Mouse (Mus musculus) kidney, embryonic 16.5 days (tissue): ENCODE data around the gene Fas. TPM values are rescaled to one million over a fixed set of nuclear protein-coding genes. Genes with fewer than 3 reads are reported as not detected.

Experiments used
- ATAC-seq: fragments of 200-750 bp; cut with Nextera tagmentation; 2 replicates; pipeline ENCODE4 v1.8.0; 2017; ENCODE audit warnings: moderate TSS enrichment; ENCODE audit not compliant: low FRiP score, low TSS enrichment
- H3K27ac ChIP-seq: fragments of 300-500 bp; sonication (generic); 2 replicates; pipeline ENCODE4 v1.5.1; 2014; ENCODE audit warnings: low read length
- H3K27me3 ChIP-seq: fragments of 300-500 bp; sonication (generic); 2 replicates; pipeline ENCODE4 v1.6.1; 2014; ENCODE audit warnings: low read length, control low read depth, mixed read lengths; ENCODE audit not compliant: insufficient read depth
- H3K36me3 ChIP-seq: fragments of 300-500 bp; sonication (generic); 2 replicates; pipeline ENCODE4 v1.6.1; 2014; ENCODE audit warnings: low read length, control low read depth, mixed read lengths; ENCODE audit not compliant: insufficient read depth
- H3K4me1 ChIP-seq: fragments of 300-500 bp; sonication (generic); 2 replicates; pipeline ENCODE4 v1.6.1; 2014; ENCODE audit warnings: low read length, control low read depth, mixed read lengths; ENCODE audit not compliant: insufficient read depth
- H3K4me2 ChIP-seq: fragments of 300-500 bp; sonication (generic); replicated peaks from 2 replicates; pipeline ENCODE4 v1.6.1; 2014; ENCODE audit warnings: low read depth, low read length
- H3K4me3 ChIP-seq: fragments of 300-500 bp; sonication (generic); 2 replicates; pipeline ENCODE4 v1.5.1; 2014; ENCODE audit warnings: mild to moderate bottlenecking, low read length
- H3K9ac ChIP-seq: fragments of 300-500 bp; sonication (generic); replicated peaks from 2 replicates; pipeline ENCODE4 v1.6.1; 2014; ENCODE audit warnings: low read length
- H3K9me3 ChIP-seq: fragments of 300-500 bp; sonication (generic); 2 replicates; pipeline ENCODE4 v1.6.1; 2016; ENCODE audit warnings: low read length, control low read depth
- WGBS: fragments of 180-500 bp; shearing (Covaris S2); extraction: QIAGEN DNeasy Blood & Tissue Kit; methylation state at CpG from one replicate; pipeline ENCODE4 v1.1.7; 2014; 5-methylcytosine and 5-hydroxymethylcytosine counted together
- polyA plus RNA-seq: library from polyadenylated mRNA; unstranded; fragments of >200 nt; fragmentation: Nextera tagmentation; extraction: Ambion mirVana; gene quantifications from 2 replicates; pipeline ENCODE4 v1.2.1, GENCODE M21; 2015

Fas gene
- polyA plus RNA-seq, 1 experiment from 2014 or later = 5.3 TPM

GRCm38 (mm10) chr19:34292701-34293100, 2.2 kb downstream of the Fas start:
- Histone ChIP-seq H3K9me3 (no peaks in the 10 kb centered on the region), H3K9ac (no peak overlapping the region), H3K4me1 (peaks cover 4% of the 10 kb centered on the region; the same call in 1 of the 2 replicates), H3K4me2 (no peak overlapping the region), H3K27me3 (peaks cover 9% of the 10 kb centered on the region; the same call in 1 of the 2 replicates), H3K4me3 (no peak overlapping the region), H3K36me3 (no peaks in the 10 kb centered on the region), H3K27ac (no peak overlapping the region)
- ATAC-seq = no peak
- 71% methylated on average over 2 of the region's 2 CpGs for WGBS

GRCm38 (mm10) chr19:34293376-34293947, 3.0 kb downstream of the Fas start:
- Histone ChIP-seq H3K9ac (no peak overlapping the region), H3K9me3 (no peaks in the 10 kb centered on the region), H3K27ac (no peak overlapping the region), H3K27me3 (peaks cover 9% of the 10 kb centered on the region; the same call in 1 of the 2 replicates), H3K4me3 (no peak overlapping the region), H3K36me3 (no peaks in the 10 kb centered on the region), H3K4me2 (no peak overlapping the region), H3K4me1 (peaks cover 4% of the 10 kb centered on the region; the same call in 1 of the 2 replicates)
- WGBS = 79% methylated on average over 3 of the region's 3 CpGs
- no peak for ATAC-seq

DNA sequence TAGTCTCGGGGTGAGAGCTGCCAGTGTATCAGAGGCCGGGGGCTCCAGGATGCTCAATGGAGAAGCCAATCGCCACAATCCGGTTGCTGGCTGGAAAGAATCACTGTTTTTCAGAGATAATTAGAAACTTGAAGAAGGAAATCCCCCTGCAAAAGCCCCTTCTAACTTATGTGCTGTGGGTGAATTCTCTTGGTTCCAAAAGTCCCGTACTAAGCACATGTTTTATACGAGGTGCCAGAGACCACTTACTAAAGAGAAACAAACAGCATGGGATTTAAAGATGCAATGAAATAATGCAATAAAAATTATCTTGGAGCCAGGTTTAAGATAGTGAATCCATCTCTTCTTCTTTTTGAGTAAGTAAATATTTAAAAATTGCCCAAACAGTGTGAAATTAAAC, 5.0 kb downstream of the Fas start:
- Histone ChIP-seq H3K36me3 (no peaks in the 10 kb centered on the region), H3K27me3 (peaks cover 9% of the 10 kb centered on the region; the same call in 1 of the 2 replicates), H3K4me3 (no peak overlapping the region), H3K27ac (no peak overlapping the region), H3K4me1 (no peaks in the 10 kb centered on the region; the same call in 1 of the 2 replicates), H3K4me2 (no peak overlapping the region), H3K9ac (no peak overlapping the region), H3K9me3 (no peaks in the 10 kb centered on the region)
- WGBS = 69% methylated on average over 6 of the region's 6 CpGs
- ATAC-seq = no peak

GRCm38 (mm10) chr19:34298531-34298930, 8.1 kb downstream of the Fas start:
- no peak overlapping the region for H3K9ac ChIP-seq
- no peaks in the 10 kb centered on the region for H3K4me1 ChIP-seq
- H3K4me3 ChIP-seq = no peak overlapping the region
- no peaks in the 10 kb centered on the region for H3K36me3 ChIP-seq
- no peaks in the 10 kb centered on the region for H3K9me3 ChIP-seq
- H3K27me3 ChIP-seq = no peaks in the 10 kb centered on the region
- no peak for ATAC-seq
- no peak overlapping the region for H3K4me2 ChIP-seq
- 77% methylated on average over 1 of the region's 1 CpGs for WGBS
- no peak overlapping the region for H3K27ac ChIP-seq

DNA sequence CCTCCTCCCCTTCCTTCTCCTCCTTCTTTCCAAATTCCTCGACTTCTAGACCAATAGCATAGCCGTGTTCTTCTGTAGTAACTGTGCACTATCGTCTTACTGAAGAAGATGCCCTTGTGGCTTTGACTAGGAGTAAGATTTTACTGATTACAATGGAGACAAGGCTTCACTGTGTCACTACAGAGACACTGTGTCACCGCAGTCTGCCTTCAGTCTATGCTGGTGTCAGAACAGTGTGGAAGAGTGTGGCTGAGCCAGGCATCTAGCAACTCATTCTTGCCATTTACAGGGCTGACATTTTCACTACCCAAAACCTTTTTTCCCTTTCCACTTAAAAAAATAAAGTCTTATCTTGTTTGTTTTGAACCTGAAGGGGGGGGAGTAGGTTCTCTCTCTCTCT, 8.8 kb downstream of the Fas start:
- Histone ChIP-seq H3K4me2 (no peak overlapping the region), H3K27me3 (no peaks in the 10 kb centered on the region), H3K4me3 (no peak overlapping the region), H3K9me3 (no peaks in the 10 kb centered on the region), H3K27ac (no peak overlapping the region), H3K4me1 (no peaks in the 10 kb centered on the region), H3K9ac (no peak overlapping the region), H3K36me3 (no peaks in the 10 kb centered on the region)
- WGBS = 71% methylated on average over 4 of the region's 4 CpGs
- no peak for ATAC-seq

DNA sequence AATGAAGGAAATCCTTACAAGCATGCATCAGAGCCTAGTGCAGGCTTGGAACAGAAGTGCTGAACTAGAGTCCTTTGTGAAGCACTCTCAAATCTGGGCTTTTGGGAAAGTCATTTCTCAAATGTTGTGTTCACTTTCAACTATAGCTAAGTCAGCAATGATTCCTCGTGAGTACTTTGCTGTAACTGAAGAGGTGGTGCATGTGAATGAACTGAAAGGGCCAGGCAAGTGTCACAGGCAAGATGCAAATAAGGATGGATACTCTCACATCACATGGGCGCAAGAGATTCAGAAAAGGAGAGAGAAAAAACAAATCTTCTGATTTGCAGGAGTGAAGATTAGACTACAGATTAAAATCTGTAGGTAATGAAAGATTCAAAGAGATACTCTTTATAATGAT, 10.0 kb downstream of the Fas start:
- Histone ChIP-seq H3K4me1 (no peaks in the 10 kb centered on the region), H3K27me3 (no peaks in the 10 kb centered on the region), H3K4me2 (no peak overlapping the region), H3K4me3 (no peak overlapping the region), H3K9me3 (no peaks in the 10 kb centered on the region), H3K36me3 (no peaks in the 10 kb centered on the region), H3K9ac (no peak overlapping the region), H3K27ac (no peak overlapping the region)
- no peak for ATAC-seq
- WGBS = 83% methylated on average over 2 of the region's 2 CpGs

GRCm38 (mm10) chr19:34304917-34305316, 14.5 kb downstream of the Fas start:
- Histone ChIP-seq H3K9ac (no peak overlapping the region), H3K36me3 (no peaks in the 10 kb centered on the region), H3K27ac (no peak overlapping the region), H3K4me3 (no peak overlapping the region), H3K4me1 (no peaks in the 10 kb centered on the region), H3K9me3 (no peaks in the 10 kb centered on the region), H3K27me3 (no peaks in the 10 kb centered on the region), H3K4me2 (no peak overlapping the region)
- ATAC-seq = no peak

DNA sequence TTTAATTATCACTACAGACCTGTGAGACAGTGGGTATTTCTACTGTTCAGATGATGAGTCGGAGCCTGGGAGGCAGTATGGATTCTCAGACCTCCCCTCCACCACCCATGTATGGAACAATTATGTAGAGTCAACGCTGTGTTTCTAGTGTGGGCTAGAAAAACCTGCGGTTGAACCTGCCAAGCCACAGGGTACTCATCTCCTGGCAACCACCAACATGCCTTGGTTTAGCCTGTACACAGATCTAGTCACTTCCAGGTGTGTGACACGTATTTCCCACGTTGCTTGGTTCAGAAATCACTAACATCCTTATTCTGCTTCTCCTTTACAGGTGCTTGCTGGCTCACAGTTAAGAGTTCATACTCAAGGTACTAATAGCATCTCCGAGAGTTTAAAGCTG, 16.3 kb downstream of the Fas start:
- H3K27me3 ChIP-seq = no peaks in the 10 kb centered on the region
- no peak overlapping the region for H3K27ac ChIP-seq
- H3K4me3 ChIP-seq = no peak overlapping the region
- no peaks in the 10 kb centered on the region for H3K36me3 ChIP-seq
- WGBS = 82% methylated on average over 6 of the region's 6 CpGs
- H3K4me1 ChIP-seq = no peaks in the 10 kb centered on the region
- H3K9ac ChIP-seq = no peak overlapping the region
- H3K9me3 ChIP-seq = no peaks in the 10 kb centered on the region
- ATAC-seq = no peak
- no peak overlapping the region for H3K4me2 ChIP-seq

DNA sequence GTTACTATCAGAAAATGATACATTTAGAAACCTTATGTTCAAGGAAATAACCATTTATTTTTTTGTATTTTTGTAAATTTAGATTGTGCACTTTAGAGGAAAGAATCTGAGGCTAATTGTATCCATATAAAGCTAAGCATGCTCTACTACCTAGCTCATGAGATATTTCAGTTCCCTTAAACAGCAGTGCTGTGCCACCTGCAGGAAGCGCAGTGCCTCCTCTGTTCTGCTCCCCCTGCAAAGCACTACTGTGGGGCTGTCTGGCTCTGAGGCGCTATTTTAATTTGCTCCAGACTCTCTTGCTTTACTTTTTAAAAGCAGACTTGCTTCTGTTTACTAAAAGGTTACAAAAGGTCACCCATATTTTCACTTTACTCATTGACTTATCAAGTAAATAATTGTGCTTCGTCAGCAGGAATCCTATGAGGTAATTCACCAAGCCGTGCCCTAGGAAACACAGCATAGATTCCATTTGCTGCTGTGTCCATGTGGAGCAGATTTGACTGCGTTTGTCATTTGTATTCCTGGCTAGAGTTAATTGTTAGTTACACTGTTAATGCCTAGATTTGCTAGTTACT, 21.8 kb downstream of the Fas start:
- Histone ChIP-seq H3K27ac (no peak overlapping the region), H3K27me3 (no peaks in the 10 kb centered on the region), H3K9me3 (no peaks in the 10 kb centered on the region), H3K4me1 (no peaks in the 10 kb centered on the region), H3K36me3 (no peaks in the 10 kb centered on the region), H3K9ac (no peak overlapping the region), H3K4me2 (no peak overlapping the region), H3K4me3 (no peak overlapping the region)
- WGBS = 79% methylated on average over 5 of the region's 5 CpGs
- no peak for ATAC-seq

GRCm38 (mm10) chr19:34328051-34328450, 37.6 kb downstream of the Fas start:
- no peak overlapping the region for H3K27ac ChIP-seq
- no peak overlapping the region for H3K4me2 ChIP-seq
- no peaks in the 10 kb centered on the region for H3K4me1 ChIP-seq
- H3K36me3 ChIP-seq = no peaks in the 10 kb centered on the region
- H3K9ac ChIP-seq = no peak overlapping the region
- ATAC-seq = no peak
- no peaks in the 10 kb centered on the region for H3K27me3 ChIP-seq
- no peak overlapping the region for H3K4me3 ChIP-seq
- H3K9me3 ChIP-seq = no peaks in the 10 kb centered on the region
- WGBS = 60% methylated on average over 3 of the region's 3 CpGs
